Mouse (Mus musculus) hindbrain, postnatal 0 days (tissue): ENCODE measurements around the gene Prima1. TPM values are rescaled to one million over a fixed set of nuclear protein-coding genes. Genes with fewer than 3 reads are reported as not detected.
A peak's percentile ranks its signal among the peaks of the same experiment; 100 is the strongest.

Source experiments
- ATAC-seq: fragments of 200-750 bp; cut with Nextera tagmentation; 2 replicates; pipeline ENCODE4 v1.8.0; 2017; ENCODE audit warnings: mild to moderate bottlenecking, moderate TSS enrichment, moderate library complexity
- DNase-seq: peaks from one replicate; pipeline ENCODE4 v3.0.0-alpha.2; 2015; ENCODE audit warnings: low spot score
- H3K27ac ChIP-seq: fragments of 300-500 bp; sonication (generic); 2 replicates; pipeline ENCODE4 v1.5.1; 2014; ENCODE audit warnings: mild to moderate bottlenecking
- H3K27me3 ChIP-seq: fragments of 300-500 bp; sonication (generic); 2 replicates; pipeline ENCODE4 v1.6.1; 2014; ENCODE audit warnings: low read length, mixed read lengths; ENCODE audit not compliant: insufficient read depth
- H3K36me3 ChIP-seq: fragments of 300-500 bp; sonication (generic); 2 replicates; pipeline ENCODE4 v1.6.1; 2014; ENCODE audit warnings: low read length, mixed read lengths; ENCODE audit not compliant: insufficient read depth
- H3K4me1 ChIP-seq: fragments of 300-500 bp; sonication (generic); 2 replicates; pipeline ENCODE4 v1.6.1; 2014; ENCODE audit warnings: antibody characterized with exemption, low read length, mixed read lengths; ENCODE audit not compliant: insufficient read depth
- H3K4me2 ChIP-seq: fragments of 300-500 bp; sonication (generic); 2 replicates; pipeline ENCODE4 v1.6.1; 2014; ENCODE audit warnings: low read depth, mild to moderate bottlenecking, low read length, moderate library complexity, mixed read lengths
- H3K4me3 ChIP-seq: fragments of 300-500 bp; sonication (generic); 2 replicates; pipeline ENCODE4 v1.5.1; 2014; ENCODE audit warnings: low read length
- H3K9ac ChIP-seq: fragments of 300-500 bp; sonication (generic); replicated peaks from 2 replicates; pipeline ENCODE4 v1.6.1; 2014; ENCODE audit warnings: mild to moderate bottlenecking, low read length, moderate library complexity, mixed read lengths
- H3K9me3 ChIP-seq: fragments of 300-500 bp; sonication (generic); 2 replicates; pipeline ENCODE4 v1.6.1; 2016; ENCODE audit warnings: low read length, mixed read lengths
- CTCF ChIP-seq: IDR thresholded peaks from 2 replicates; pipeline ENCODE4 v1.5.1; 2016; ENCODE audit warnings: antibody characterized with exemption, control low read depth, low read depth
- WGBS: fragments of 180-500 bp; shearing (Covaris S2); extraction: QIAGEN DNeasy Blood & Tissue Kit; methylation state at CpG from one replicate; pipeline ENCODE4 v1.1.7; 2014; 5-methylcytosine and 5-hydroxymethylcytosine counted together
- polyA plus RNA-seq: library from polyadenylated mRNA; unstranded; fragments of >200 nt; fragmentation: Nextera tagmentation; extraction: Ambion mirVana; gene quantifications from 2 replicates; pipeline ENCODE4 v1.2.1, GENCODE M21; 2015
- total RNA-seq: library from RNA; depleted of rRNA; stranded (reverse); fragments of >200 nt; gene quantifications from 2 replicates; pipeline ENCODE4 v1.2.3, GENCODE M21; 2014

Prima1 gene
- total and polyA plus RNA-seq, 2 experiments from 2014 or later = 0.93 to 1.3 TPM

DNA sequence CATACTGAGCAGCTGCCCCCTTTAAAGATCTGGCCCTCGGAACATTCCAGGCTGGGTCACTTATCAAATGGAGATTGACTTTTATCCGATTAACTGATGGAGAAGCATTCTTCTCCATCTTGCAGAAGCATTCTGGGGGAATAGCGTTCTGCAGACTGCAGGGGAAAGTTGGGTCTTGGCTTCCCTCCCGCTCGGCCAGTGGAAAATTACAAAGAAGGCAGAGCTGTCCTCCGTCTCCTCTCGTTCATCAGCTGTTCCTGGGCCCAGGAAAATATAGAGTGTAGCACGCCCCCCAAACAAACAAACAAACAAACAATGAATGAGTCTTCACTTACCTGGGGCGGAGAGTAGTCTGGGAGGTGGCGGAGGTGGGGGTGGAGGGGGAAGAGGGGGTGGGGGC lies 6.7 kb downstream of the Prima1 start:
- H3K4me1 ChIP-seq = no peaks in the 10 kb centered on the region
- ATAC-seq (no peak), DNase-seq (no peak)
- H3K36me3 ChIP-seq = no peaks in the 10 kb centered on the region
- 61% methylated on average over 10 of the region's 10 CpGs for WGBS
- no peak overlapping the region for H3K27ac ChIP-seq
- no peaks in the 10 kb centered on the region for H3K9me3 ChIP-seq
- no peaks in the 10 kb centered on the region for H3K27me3 ChIP-seq
- TF ChIP-seq CTCF = no peak
- no peak overlapping the region for H3K4me3 ChIP-seq
- no peak overlapping the region for H3K4me2 ChIP-seq
- no peak overlapping the region for H3K9ac ChIP-seq

DNA sequence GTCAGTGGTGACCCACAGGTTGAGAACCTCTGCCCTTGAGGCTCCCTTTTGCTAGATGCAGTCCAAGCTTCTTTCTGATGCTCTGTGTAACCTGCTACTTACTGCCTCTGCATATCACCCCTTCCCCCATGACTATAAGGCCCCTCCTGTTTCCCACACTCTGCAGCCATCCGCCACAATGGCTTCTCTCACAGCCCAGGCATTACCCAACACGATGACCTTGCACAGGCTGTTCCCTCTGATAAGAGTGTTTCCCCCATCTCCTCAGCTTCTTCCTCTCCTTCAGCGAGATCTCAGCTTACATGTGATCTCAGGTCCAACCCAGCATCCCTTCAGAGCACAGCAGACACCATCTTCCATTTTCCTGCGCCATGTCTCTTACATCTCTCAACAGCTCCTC lies 12.9 kb downstream of the Prima1 start:
- Histone ChIP-seq H3K4me2 (no peak overlapping the region), H3K4me1 (no peaks in the 10 kb centered on the region), H3K9me3 (no peaks in the 10 kb centered on the region), H3K9ac (no peak overlapping the region), H3K27me3 (no peaks in the 10 kb centered on the region), H3K27ac (no peak overlapping the region), H3K36me3 (no peaks in the 10 kb centered on the region), H3K4me3 (no peak overlapping the region)
- ATAC-seq (no peak), DNase-seq (no peak)
- no peak for TF ChIP-seq CTCF
- WGBS = 89% methylated on average over 4 of the region's 4 CpGs

DNA sequence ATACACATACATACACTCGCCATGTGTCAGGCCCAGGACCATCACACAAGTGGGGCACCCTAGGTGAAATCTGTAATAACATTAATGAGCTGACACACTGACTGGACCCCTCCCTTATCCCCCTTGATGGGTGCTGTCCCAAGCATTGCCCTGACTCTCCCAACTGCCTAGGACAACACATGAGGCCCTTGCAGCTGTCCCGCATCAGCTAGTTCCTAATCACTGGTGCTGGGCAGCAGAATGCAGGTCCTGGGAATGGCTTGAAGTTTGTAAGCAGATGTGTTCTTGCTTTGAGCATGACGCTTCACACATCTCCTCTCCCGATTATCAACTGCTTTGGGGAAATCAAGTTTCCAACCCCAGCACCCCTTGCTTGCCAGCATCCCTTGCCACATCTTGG lies 15.8 kb downstream of the Prima1 start:
- Histone ChIP-seq H3K4me3 (no peak overlapping the region), H3K36me3 (no peaks in the 10 kb centered on the region), H3K4me1 (no peaks in the 10 kb centered on the region), H3K4me2 (no peak overlapping the region), H3K9me3 (no peaks in the 10 kb centered on the region), H3K9ac (no peak overlapping the region), H3K27ac (no peak overlapping the region), H3K27me3 (no peaks in the 10 kb centered on the region)
- TF ChIP-seq CTCF = no peak
- ATAC-seq (no peak), DNase-seq (no peak)
- 79% methylated on average over 4 of the region's 4 CpGs for WGBS

DNA sequence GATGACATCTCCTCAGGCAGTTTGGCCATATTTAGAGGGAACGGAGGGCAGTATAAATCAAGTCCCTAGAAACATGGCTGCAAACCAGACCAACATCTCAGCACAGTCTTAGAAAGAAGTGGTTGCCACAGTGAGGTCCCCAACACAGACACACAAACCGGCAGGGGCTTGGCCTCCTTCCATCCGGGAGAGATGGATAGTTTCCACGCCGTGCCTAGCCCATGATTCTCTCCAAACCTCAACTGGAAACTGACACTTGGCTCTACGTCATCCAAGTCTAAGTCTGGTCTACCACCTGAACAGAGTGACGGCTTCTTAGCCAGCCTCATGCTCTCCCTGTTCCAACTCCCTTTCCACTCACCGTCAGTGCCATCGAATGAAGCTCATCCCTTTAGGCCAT lies 18.3 kb downstream of the Prima1 start:
- no peak for ATAC-seq
- Histone ChIP-seq H3K36me3 (no peaks in the 10 kb centered on the region), H3K27me3 (no peaks in the 10 kb centered on the region), H3K9ac (no peak overlapping the region), H3K4me3 (no peak overlapping the region), H3K4me1 (no peaks in the 10 kb centered on the region), H3K9me3 (no peaks in the 10 kb centered on the region), H3K4me2 (no peak overlapping the region), H3K27ac (no peak overlapping the region)
- no peak for DNase-seq
- 71% methylated on average over 9 of the region's 9 CpGs for WGBS
- no peak for TF ChIP-seq CTCF

DNA sequence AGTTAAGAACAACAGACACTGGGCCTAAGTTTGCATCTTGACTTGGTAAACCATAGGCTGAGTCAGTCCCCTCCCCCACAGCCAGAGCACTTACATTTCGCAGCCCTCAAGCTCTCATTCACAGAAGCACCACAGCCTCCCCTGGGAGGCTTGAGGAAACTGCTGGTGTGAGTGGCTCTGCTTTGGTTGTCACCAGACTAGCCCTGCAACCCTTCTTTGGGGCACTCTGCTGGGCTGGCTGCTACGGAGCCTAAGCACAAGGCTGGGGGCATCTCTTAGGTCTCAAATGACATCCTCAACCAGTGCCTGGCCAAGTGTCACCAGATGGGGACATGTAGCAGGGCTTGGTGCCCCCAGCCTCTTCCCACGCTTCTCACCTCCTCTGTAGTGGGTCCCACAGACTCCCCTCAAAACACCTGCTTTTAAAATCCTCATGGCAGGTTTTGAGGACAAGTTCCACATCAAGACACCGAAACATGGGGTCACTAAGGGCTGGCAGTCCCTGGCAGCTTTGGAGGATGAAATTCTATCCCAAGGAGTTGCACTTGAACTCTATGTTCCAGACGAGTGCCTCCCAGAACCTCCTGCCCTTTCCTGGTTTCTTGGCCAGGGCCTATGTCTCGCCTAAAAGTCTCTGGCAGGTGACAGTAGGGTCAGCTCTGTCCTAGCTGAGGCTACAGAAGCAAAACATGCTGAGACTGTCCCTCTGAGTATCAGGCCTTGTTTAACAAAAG lies 25.9 kb downstream of the Prima1 start:
- peaks cover 7% of the 10 kb centered on the region; the same call in 1 of the 2 replicates for H3K4me1 ChIP-seq
- TF ChIP-seq CTCF = no peak
- H3K9ac ChIP-seq = no peak overlapping the region
- no peak for ATAC-seq
- H3K4me3 ChIP-seq = no peak overlapping the region
- no peak overlapping the region for H3K27ac ChIP-seq
- H3K9me3 ChIP-seq = no peaks in the 10 kb centered on the region
- no peaks in the 10 kb centered on the region for H3K36me3 ChIP-seq
- DNase-seq = no peak
- WGBS = 80% methylated on average over 6 of the region's 6 CpGs
- H3K27me3 ChIP-seq = no peaks in the 10 kb centered on the region
- H3K4me2 ChIP-seq = no peak overlapping the region

DNA sequence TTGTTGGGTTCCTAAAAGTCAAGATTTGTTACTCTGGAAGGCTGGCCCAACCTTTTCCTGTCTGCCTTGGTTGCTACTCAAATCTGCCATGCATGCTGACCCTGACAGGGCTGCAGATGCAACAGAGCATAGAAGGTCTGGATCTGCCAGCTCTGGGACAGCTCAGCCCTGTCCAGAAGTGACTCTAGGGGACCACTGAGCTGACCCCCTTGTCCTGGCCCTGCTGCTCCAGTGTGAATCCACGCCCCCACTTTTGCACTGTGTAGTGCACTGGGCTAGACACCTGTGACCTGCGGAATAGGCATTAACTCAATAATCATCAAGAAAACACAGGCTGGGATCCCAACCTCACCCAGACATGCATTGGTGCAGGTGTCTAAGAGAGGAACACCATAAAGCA lies 27.2 kb downstream of the Prima1 start:
- Histone ChIP-seq H3K36me3 (no peaks in the 10 kb centered on the region), H3K4me1 (peaks cover 7% of the 10 kb centered on the region; the same call in 1 of the 2 replicates), H3K9me3 (no peaks in the 10 kb centered on the region), H3K9ac (no peak overlapping the region), H3K27ac (no peak overlapping the region), H3K4me3 (no peak overlapping the region), H3K27me3 (no peaks in the 10 kb centered on the region), H3K4me2 (no peak overlapping the region)
- DNase-seq (no peak), ATAC-seq (peak; percentile 46)
- WGBS = 85% methylated on average over 2 of the region's 2 CpGs
- TF ChIP-seq CTCF = no peak

DNA sequence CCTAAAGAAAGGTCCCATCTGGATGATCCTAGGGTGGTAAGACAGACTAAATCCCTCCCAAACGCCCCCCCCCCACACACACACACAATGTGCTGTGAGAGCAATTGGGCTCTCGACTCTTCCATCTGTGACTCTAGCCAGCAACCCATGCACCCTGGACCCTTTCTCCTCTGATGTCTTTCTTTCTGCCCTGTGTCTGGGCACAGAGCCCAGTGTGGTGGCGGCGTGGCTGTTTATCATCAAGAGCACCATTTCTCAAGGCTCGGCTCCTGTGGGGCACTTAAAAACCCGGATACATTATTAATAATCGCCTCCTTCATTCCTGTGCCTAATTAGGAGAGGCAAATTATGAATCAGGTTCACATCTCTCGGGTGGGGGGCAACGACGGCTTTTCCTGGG lies 27.7 kb downstream of the Prima1 start:
- no peaks in the 10 kb centered on the region for H3K9me3 ChIP-seq
- no peak overlapping the region for H3K4me2 ChIP-seq
- H3K4me3 ChIP-seq = no peak overlapping the region
- no peak overlapping the region for H3K9ac ChIP-seq
- TF ChIP-seq CTCF = no peak
- 16% methylated on average over 10 of the region's 10 CpGs for WGBS
- H3K27me3 ChIP-seq = no peaks in the 10 kb centered on the region
- no peaks in the 10 kb centered on the region for H3K36me3 ChIP-seq
- H3K27ac ChIP-seq = no peak overlapping the region
- ATAC-seq (peak; percentile 60), DNase-seq (peak; percentile 77)
- peaks cover 7% of the 10 kb centered on the region; the same call in 1 of the 2 replicates for H3K4me1 ChIP-seq
